ENCODE assay signal across 11 mouse cellular contexts in genomic region chr7:118314228-118314658, GRCm38 (mm10).
DNase-seq lines count a peak whose midpoint lies in the region; ATAC-seq lines count a peak whose summit lies in the region.
"Had no signal": no experiment of that assay in that cellular context is flagged by ENCODE, and none has a peak within 500 bp of the region (broad histone marks: within the 10 kb centered on the region; RNA-seq: fewer than 3 reads in every experiment).

No protein-coding gene starts in this region.

- H3K27me3 ChIP-seq in embryonic facial prominence, embryonic 11.5 days (ENCODE audit: control insufficient read depth, insufficient read depth, low read length), result no peaks in the 10 kb centered on the region
- no peaks in the 10 kb centered on the region for H3K27me3 ChIP-seq in embryonic facial prominence, embryonic 10.5 days (replicated peaks; ENCODE audit: low read depth, poor library complexity, severe bottlenecking)
- H3K27me3 ChIP-seq in limb, embryonic 10.5 days (ENCODE audit: low read depth, poor library complexity, severe bottlenecking), result no peaks in the 10 kb centered on the region

- no peaks in the 10 kb centered on the region for H3K9me3 ChIP-seq in embryonic facial prominence, embryonic 11.5 days (replicated peaks; ENCODE audit: control insufficient read depth, low read length)
- no peaks in the 10 kb centered on the region for H3K9me3 ChIP-seq in embryonic facial prominence, embryonic 10.5 days
- H3K9me3 ChIP-seq in limb, embryonic 10.5 days (replicated peaks), result no peaks in the 10 kb centered on the region

- peak; percentile 7 for DNase-seq in embryonic facial prominence, embryonic 11.5 days (ENCODE audit: low spot score)
- no peak for DNase-seq in embryonic facial prominence, embryonic 10.5 days (ENCODE audit: low spot score)
- DNase-seq in NIH3T3 (ENCODE audit: low read depth), result peak; percentile 76
- peak; percentile 25 to 42 for DNase-seq in frontal cortex, adult 2 months (ENCODE audit: extremely low spot score in 1 of 2, low spot score in 1 of 2)
- DNase-seq in limb, embryonic 10.5 days (ENCODE audit: low spot score), result no peak
- DNase-seq in yolk sac, embryonic 10.5 days (ENCODE audit: low spot score), result no peak
- DNase-seq in ovary, postnatal 14 days (ENCODE audit: low spot score), result no peak

- H3K36me3 ChIP-seq in embryonic facial prominence, embryonic 11.5 days (replicated peaks; ENCODE audit: control insufficient read depth, insufficient read depth, low read depth, low read length), result no peaks in the 10 kb centered on the region
- no peaks in the 10 kb centered on the region for H3K36me3 ChIP-seq in embryonic facial prominence, embryonic 10.5 days (replicated peaks)
- H3K36me3 ChIP-seq in limb, embryonic 10.5 days, result no peaks in the 10 kb centered on the region

- no peak overlapping the region for H3K9ac ChIP-seq in embryonic facial prominence, embryonic 11.5 days (replicated peaks; ENCODE audit: low read length)

- H3K27ac ChIP-seq in embryonic facial prominence, embryonic 11.5 days (replicated peaks; ENCODE audit: low read depth, low read length), result no peak overlapping the region
- no peak overlapping the region for H3K27ac ChIP-seq in embryonic facial prominence, embryonic 10.5 days (replicated peaks)
- H3K27ac ChIP-seq in limb, embryonic 10.5 days, result 0 out of 2 replicates have a peak overlapping the region, but pooled peaks have one; percentile 14

- H3K4me2 ChIP-seq in embryonic facial prominence, embryonic 11.5 days (ENCODE audit: low read depth, low read length), result no peak overlapping the region

- H3K4me1 ChIP-seq in embryonic facial prominence, embryonic 11.5 days (ENCODE audit: control insufficient read depth, insufficient read depth, low read length), result no peaks in the 10 kb centered on the region
- peaks cover 14% of the 10 kb centered on the region for H3K4me1 ChIP-seq in embryonic facial prominence, embryonic 10.5 days
- H3K4me1 ChIP-seq in limb, embryonic 10.5 days, result peaks cover 10% of the 10 kb centered on the region

- H3K4me3 ChIP-seq in embryonic facial prominence, embryonic 11.5 days (ENCODE audit: low read depth, low read length), result no peak overlapping the region
- no peak overlapping the region for H3K4me3 ChIP-seq in embryonic facial prominence, embryonic 10.5 days
- no peak overlapping the region for H3K4me3 ChIP-seq in limb, embryonic 10.5 days
- H3K4me3 ChIP-seq: erythroblast, embryonic 14.5 days had no signal

- ATAC-seq in embryonic facial prominence, embryonic 11.5 days (replicated peaks; ENCODE audit: insufficient number of reproducible peaks, low FRiP score, low TSS enrichment, low read depth), result no peak
- ATAC-seq in megakaryocyte, adult 5-6 weeks (ENCODE audit: poor library complexity, severe bottlenecking), result no peak
- ATAC-seq: activated CD4-positive, CD25-positive, alpha-beta regulatory T cell, adult 4 months; CD4-positive, CD25-positive, alpha-beta regulatory T cell, adult 4 months had no signal

- WGBS in embryonic facial prominence, embryonic 11.5 days, result 74% methylated on average over 8 of the region's 8 CpGs
- 84% methylated on average over 8 of the region's 8 CpGs for WGBS in embryonic facial prominence, embryonic 10.5 days
- WGBS in limb, embryonic 10.5 days, result 85% methylated on average over 8 of the region's 8 CpGs

Comparison
In these comparisons a context has a peak if more than half of its experiments do, and no peak if none do; other contexts are left out.
1. DNase-seq: peak in embryonic facial prominence, embryonic 11.5 days (single experiment), NIH3T3 (single experiment) and frontal cortex, adult 2 months (2 of 2); none in embryonic facial prominence, embryonic 10.5 days (single experiment), limb, embryonic 10.5 days (single experiment), yolk sac, embryonic 10.5 days (single experiment) and ovary, postnatal 14 days (single experiment).